Comparison of ENCODE assay signal across 8 mouse cellular contexts in genomic region chr8:11498786-11499485, GRCm38 (mm10). TPM values are rescaled to one million over a fixed set of nuclear protein-coding genes. Genes with fewer than 3 reads are reported as not detected.
DNase-seq lines count a peak whose midpoint lies in the region; ATAC-seq lines count a peak whose summit lies in the region.
"Had no signal": no experiment of that assay in that cellular context is flagged by ENCODE, and none has a peak within 500 bp of the region (broad histone marks: within the 10 kb centered on the region; RNA-seq: fewer than 3 reads in every experiment).

No protein-coding gene starts in this region.

- peak overlapping the region; percentile 77; the same call in 1 of the 2 replicates for H3K4me3 ChIP-seq in kidney, embryonic 14.5 days (ENCODE audit: low read length)
- H3K4me3 ChIP-seq in embryonic facial prominence, embryonic 12.5 days = peak overlapping the region; percentile 94; the same call in 1 of the 2 replicates
- peak overlapping the region; percentile 92; the same call in 1 of the 2 replicates for H3K4me3 ChIP-seq in limb, embryonic 15.5 days
- peak overlapping the region; percentile 92; the same call in 1 of the 2 replicates for H3K4me3 ChIP-seq in stomach, embryonic 15.5 days (replicated peaks)

- no peaks in the 10 kb centered on the region for H3K9me3 ChIP-seq in kidney, embryonic 14.5 days (ENCODE audit: control insufficient read depth, low read length)
- no peaks in the 10 kb centered on the region for H3K9me3 ChIP-seq in embryonic facial prominence, embryonic 12.5 days
- H3K9me3 ChIP-seq in limb, embryonic 15.5 days = no peaks in the 10 kb centered on the region
- H3K9me3 ChIP-seq in stomach, embryonic 15.5 days = no peaks in the 10 kb centered on the region

- H3K36me3 ChIP-seq in kidney, embryonic 14.5 days (ENCODE audit: control insufficient read depth, insufficient read depth, low read length) = peaks cover 11% of the 10 kb centered on the region
- H3K36me3 ChIP-seq in embryonic facial prominence, embryonic 12.5 days = peaks cover 17% of the 10 kb centered on the region
- peaks cover 17% of the 10 kb centered on the region for H3K36me3 ChIP-seq in limb, embryonic 15.5 days
- H3K36me3 ChIP-seq in stomach, embryonic 15.5 days = peaks cover 9% of the 10 kb centered on the region; the same call in 1 of the 2 replicates

- 90% methylated on average over 4 of the region's 4 CpGs for WGBS in kidney, embryonic 14.5 days
- 88% methylated on average over 4 of the region's 4 CpGs for WGBS in embryonic facial prominence, embryonic 12.5 days
- 86% methylated on average over 4 of the region's 4 CpGs for WGBS in limb, embryonic 15.5 days
- 79% methylated on average over 4 of the region's 4 CpGs for WGBS in stomach, embryonic 15.5 days

- no peak overlapping the region for H3K4me2 ChIP-seq in kidney, embryonic 14.5 days (replicated peaks; ENCODE audit: low read depth, low read length)
- H3K4me2 ChIP-seq in embryonic facial prominence, embryonic 12.5 days (replicated peaks) = peak overlapping the region; percentile 79
- H3K4me2 ChIP-seq in limb, embryonic 15.5 days = 0 out of 2 replicates have a peak overlapping the region, but pooled peaks have one; percentile 70
- H3K4me2 ChIP-seq in stomach, embryonic 15.5 days = peak overlapping the region; percentile 77

- DNase-seq in kidney, postnatal 4 days = no peak
- no peak for DNase-seq in spleen, adult 18-20 months
- no peak for DNase-seq in ovary, postnatal 10 days (ENCODE audit: low spot score)
- DNase-seq: kidney, postnatal 25 days had no signal

- H3K9ac ChIP-seq in kidney, embryonic 14.5 days (ENCODE audit: low read depth, low read length) = no peak overlapping the region
- no peak overlapping the region for H3K9ac ChIP-seq in embryonic facial prominence, embryonic 12.5 days
- H3K9ac ChIP-seq in limb, embryonic 15.5 days = no peak overlapping the region
- no peak overlapping the region for H3K9ac ChIP-seq in stomach, embryonic 15.5 days

- H3K27ac ChIP-seq in kidney, embryonic 14.5 days (ENCODE audit: low read depth, low read length) = no peak overlapping the region
- H3K27ac ChIP-seq in embryonic facial prominence, embryonic 12.5 days = no peak overlapping the region
- H3K27ac ChIP-seq in limb, embryonic 15.5 days = no peak overlapping the region
- H3K27ac ChIP-seq in stomach, embryonic 15.5 days = no peak overlapping the region

- ATAC-seq in kidney, embryonic 14.5 days (ENCODE audit: low FRiP score, low TSS enrichment) = no peak
- no peak for ATAC-seq in embryonic facial prominence, embryonic 12.5 days (ENCODE audit: insufficient number of reproducible peaks, insufficient read depth, low FRiP score, low TSS enrichment)
- ATAC-seq in limb, embryonic 15.5 days (ENCODE audit: insufficient number of reproducible peaks, low FRiP score, low TSS enrichment, low read depth) = no peak
- no peak for ATAC-seq in stomach, embryonic 15.5 days (ENCODE audit: insufficient read depth, low FRiP score, low read depth)

- peaks cover 6% of the 10 kb centered on the region for H3K4me1 ChIP-seq in kidney, embryonic 14.5 days (ENCODE audit: control insufficient read depth, insufficient read depth, low read length)
- peaks cover 10% of the 10 kb centered on the region; the same call in 1 of the 2 replicates for H3K4me1 ChIP-seq in embryonic facial prominence, embryonic 12.5 days
- peaks cover 15% of the 10 kb centered on the region for H3K4me1 ChIP-seq in limb, embryonic 15.5 days
- peaks cover 11% of the 10 kb centered on the region for H3K4me1 ChIP-seq in stomach, embryonic 15.5 days

- no peaks in the 10 kb centered on the region for H3K27me3 ChIP-seq in kidney, embryonic 14.5 days (ENCODE audit: control insufficient read depth, insufficient read depth, low read length)
- H3K27me3 ChIP-seq in embryonic facial prominence, embryonic 12.5 days = no peaks in the 10 kb centered on the region
- no peaks in the 10 kb centered on the region for H3K27me3 ChIP-seq in limb, embryonic 15.5 days
- H3K27me3 ChIP-seq in stomach, embryonic 15.5 days (replicated peaks) = no peaks in the 10 kb centered on the region

RNA-seq across cellular contexts. Expression of gene Naxd, which starts 1.6 kb away (rescaled TPM):
- 116 TPM in 2 replicates for polyA plus RNA-seq in kidney, embryonic 14.5 days (2014; fragmentation: Nextera tagmentation; extraction: Ambion mirVana)
- 113 and 114 TPM in 2 replicates for polyA plus RNA-seq in embryonic facial prominence, embryonic 12.5 days (2016; fragmentation: Nextera tagmentation; extraction: Ambion mirVana)
- polyA plus RNA-seq in limb, embryonic 15.5 days (2015; fragmentation: Nextera tagmentation; extraction: Ambion mirVana) = 117 and 124 TPM in 2 replicates
- polyA plus RNA-seq in stomach, embryonic 15.5 days (2015; fragmentation: Nextera tagmentation; extraction: Ambion mirVana) = 105 and 110 TPM in 2 replicates

RNA-seq across cellular contexts. Expression of gene Rab20, which starts 20.4 kb away (rescaled TPM):
- polyA plus RNA-seq in kidney, embryonic 14.5 days (2014; fragmentation: Nextera tagmentation; extraction: Ambion mirVana) = 19.5 TPM in 2 replicates
- 1.1 and 1.2 TPM in 2 replicates for polyA plus RNA-seq in embryonic facial prominence, embryonic 12.5 days (2016; fragmentation: Nextera tagmentation; extraction: Ambion mirVana)
- polyA plus RNA-seq in limb, embryonic 15.5 days (2015; fragmentation: Nextera tagmentation; extraction: Ambion mirVana) = 1.8 and 2.0 TPM in 2 replicates
- polyA plus RNA-seq in stomach, embryonic 15.5 days (2015; fragmentation: Nextera tagmentation; extraction: Ambion mirVana) = 8.7 and 9.3 TPM in 2 replicates

RNA-seq across cellular contexts. Expression of gene Cars2, which starts 51.6 kb away (rescaled TPM):
- 22.8 and 23.8 TPM in 2 replicates for polyA plus RNA-seq in kidney, embryonic 14.5 days (2014; fragmentation: Nextera tagmentation; extraction: Ambion mirVana)
- polyA plus RNA-seq in embryonic facial prominence, embryonic 12.5 days (2016; fragmentation: Nextera tagmentation; extraction: Ambion mirVana) = 21.6 and 22.9 TPM in 2 replicates
- polyA plus RNA-seq in limb, embryonic 15.5 days (2015; fragmentation: Nextera tagmentation; extraction: Ambion mirVana) = 25.9 and 29.7 TPM in 2 replicates
- 27.4 and 29.2 TPM in 2 replicates for polyA plus RNA-seq in stomach, embryonic 15.5 days (2015; fragmentation: Nextera tagmentation; extraction: Ambion mirVana)

RNA-seq across cellular contexts. Expression of gene Ing1, which starts 56.4 kb away (rescaled TPM):
- polyA plus RNA-seq in kidney, embryonic 14.5 days (2014; fragmentation: Nextera tagmentation; extraction: Ambion mirVana) = 35.7 and 40.7 TPM in 2 replicates
- polyA plus RNA-seq in embryonic facial prominence, embryonic 12.5 days (2016; fragmentation: Nextera tagmentation; extraction: Ambion mirVana) = 39.7 and 47.4 TPM in 2 replicates
- 38.0 and 39.9 TPM in 2 replicates for polyA plus RNA-seq in limb, embryonic 15.5 days (2015; fragmentation: Nextera tagmentation; extraction: Ambion mirVana)
- polyA plus RNA-seq in stomach, embryonic 15.5 days (2015; fragmentation: Nextera tagmentation; extraction: Ambion mirVana) = 38.4 and 40.3 TPM in 2 replicates
